Mouse (Mus musculus): ENCODE data around the gene Slc25a25. TPM values are rescaled to one million over a fixed set of nuclear protein-coding genes. Genes with fewer than 3 reads are reported as not detected.

The Slc25a25 gene
- total and polyA plus RNA-seq, 3 experiments = 6.6 to 10.0 (median 9.8) TPM

DNA sequence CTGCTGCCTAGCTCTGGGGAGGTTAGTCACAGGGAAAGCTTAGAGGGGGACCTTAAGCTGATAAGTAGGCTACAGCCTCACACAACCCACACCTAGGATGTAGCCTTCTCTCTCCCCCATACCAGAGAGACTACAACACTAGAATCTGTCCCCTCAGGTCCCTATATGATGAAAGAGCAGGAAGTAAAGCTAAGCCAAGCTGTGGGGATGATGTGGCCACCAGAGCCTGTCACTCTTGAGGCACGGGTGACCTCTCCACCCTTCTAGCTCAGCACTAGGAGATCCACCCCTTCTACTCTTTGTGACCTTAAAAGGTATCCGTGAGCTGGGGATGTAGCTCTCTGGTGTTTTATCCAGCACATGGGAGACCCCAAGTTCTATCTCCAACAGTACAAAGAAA is 62.1 kb downstream of the Slc25a25 start:
- Histone ChIP-seq H3K4me2 (ENCODE audit: insufficient read depth, low read depth, poor library complexity, severe bottlenecking) (no peak overlapping the region), H3K79me2 (replicated peaks; ENCODE audit: control insufficient read depth, extremely low read depth, insufficient read depth, poor library complexity, severe bottlenecking) (no peaks in the 10 kb centered on the region), H3K9ac (ENCODE audit: insufficient read depth, low read depth) (no peak overlapping the region), H3K36me3 (replicated peaks in 1 of 2; ENCODE audit: control insufficient read depth in 1 of 2, insufficient read depth in 1 of 2, low read length in 1 of 2) (no peaks in the 10 kb centered on the region), H3K9me3 (replicated peaks; ENCODE audit: low read length) (peaks cover 4% of the 10 kb centered on the region), H3K27me3 (replicated peaks) (peaks cover 86% of the 10 kb centered on the region), H3K27ac (ENCODE audit: insufficient read depth, low read depth) (no peak overlapping the region), H3K4me3 (replicated peaks in 1 of 3; ENCODE audit: low read depth in 2 of 3, low read length in 2 of 3, poor library complexity in 1 of 3) (no peak overlapping the region), H3K4me1 (ENCODE audit: control insufficient read depth in 1 of 2, insufficient read depth in 2 of 2) (no peaks in the 10 kb centered on the region; a peak in 1 of 4 replicates)
- no peak for DNase-seq (ENCODE audit: extremely low read depth)
- dilution Hi-C loops (cut with MboI; ENCODE audit: extremely low pct_ligation_motif_present, extremely low pct_unique_long_range_greater_than_20kb, low sequenced_read_pairs) (no loop called here), in situ Hi-C loops (cut with MboI; ENCODE audit: low pct_ligation_motif_present, low pct_unique_long_range_greater_than_20kb, low sequenced_read_pairs) (no loop called here)
- TF ChIP-seq KAT2A (IDR thresholded peaks at IDR 0.05; ENCODE audit: insufficient replicate concordance, low read length) (no peak), BHLHE40 (IDR thresholded peaks at IDR 0.05; ENCODE audit: low read depth, low read length) (no peak), SMC3 (IDR thresholded peaks at IDR 0.05; ENCODE audit: low read depth, low read length) (no peak), MAX (IDR thresholded peaks at IDR 0.05; ENCODE audit: low read length) (no peak), RCOR1 (conservative IDR thresholded peaks at IDR 0.05; ENCODE audit: low read depth, low read length) (no peak), POLR2AphosphoS2 (IDR thresholded peaks at IDR 0.05; ENCODE audit: low read depth, low read length) (no peak), ZC3H11A (IDR thresholded peaks at IDR 0.05; ENCODE audit: low read depth, low read length) (no peak), CHD1 (IDR thresholded peaks at IDR 0.05; ENCODE audit: low read depth, low read length) (no peak), USF2 (conservative IDR thresholded peaks at IDR 0.05; ENCODE audit: low read depth, low read length) (no peak), MAFK (IDR thresholded peaks at IDR 0.05; ENCODE audit: insufficient replicate concordance, low read length) (no peak)

DNA sequence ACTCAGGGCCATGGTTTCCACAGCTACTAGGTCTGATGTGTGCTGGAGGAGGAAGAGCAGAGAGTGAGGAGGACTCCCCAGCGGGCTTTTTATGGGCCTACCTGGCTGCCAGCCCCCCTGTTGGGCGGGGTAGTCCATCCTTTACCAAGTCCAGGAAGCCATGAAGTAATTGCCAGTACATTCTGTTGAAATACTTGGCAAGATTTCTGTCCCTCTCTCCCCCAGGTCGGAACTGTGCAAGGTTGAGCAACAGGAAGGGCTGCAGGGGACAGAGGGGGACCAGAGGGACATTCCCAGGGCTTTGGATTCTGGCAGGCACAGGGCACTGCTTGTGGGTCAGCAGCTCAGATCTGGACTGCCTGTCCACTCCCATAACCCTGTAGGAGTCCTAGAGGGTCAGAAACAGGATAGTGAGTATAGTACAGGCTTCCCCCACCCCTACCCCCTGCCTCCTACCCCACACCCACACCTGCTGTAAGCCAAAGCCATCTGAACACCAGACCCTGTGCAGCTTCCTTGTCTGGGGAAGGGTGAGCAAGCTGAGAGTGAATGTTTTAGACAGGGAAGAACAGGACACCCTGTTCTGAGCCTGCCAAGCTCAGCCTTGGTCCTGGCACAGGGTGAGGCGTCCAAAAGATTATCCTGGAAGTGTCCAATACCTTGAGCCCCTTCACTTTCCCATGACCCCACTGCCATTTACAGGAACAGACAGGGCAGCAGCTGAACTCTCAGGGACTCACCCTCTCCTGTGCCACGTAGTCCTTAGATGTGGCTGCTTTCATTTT is 63.3 kb downstream of the Slc25a25 start, which contains the start of gene Lcn2:
Lcn2 (minus strand) TSS at position 547 of the 785 bp plus-strand sequence.
- Histone ChIP-seq H3K27ac (ENCODE audit: insufficient read depth, low read depth) (no peak within 1 kb of the TSS), H3K4me1 (ENCODE audit: control insufficient read depth in 1 of 2, insufficient read depth in 2 of 2) (no peaks in the 10 kb centered on the region; a peak in 1 of 4 replicates), H3K9me3 (replicated peaks; ENCODE audit: low read length) (no peaks in the 10 kb centered on the region), H3K27me3 (replicated peaks) (peaks cover 91% of the 10 kb centered on the region), H3K9ac (ENCODE audit: insufficient read depth, low read depth) (no peak within 1 kb of the TSS), H3K36me3 (replicated peaks in 1 of 2; ENCODE audit: control insufficient read depth in 1 of 2, insufficient read depth in 1 of 2, low read length in 1 of 2) (no peaks in the 10 kb centered on the region), H3K79me2 (replicated peaks; ENCODE audit: control insufficient read depth, extremely low read depth, insufficient read depth, poor library complexity, severe bottlenecking) (no peaks in the 10 kb centered on the region), H3K4me3 (replicated peaks in 1 of 3; ENCODE audit: low read depth in 2 of 3, low read length in 2 of 3, poor library complexity in 1 of 3) (no peak within 1 kb of the TSS), H3K4me2 (ENCODE audit: insufficient read depth, low read depth, poor library complexity, severe bottlenecking) (no peak within 1 kb of the TSS)
- DNase-seq (ENCODE audit: extremely low read depth) = no peak
- dilution Hi-C loops (cut with MboI; ENCODE audit: extremely low pct_ligation_motif_present, extremely low pct_unique_long_range_greater_than_20kb, low sequenced_read_pairs) = no loop called here
- in situ Hi-C loops (cut with MboI; ENCODE audit: low pct_ligation_motif_present, low pct_unique_long_range_greater_than_20kb, low sequenced_read_pairs) = no loop called here
- TF ChIP-seq HCFC1 (IDR thresholded peaks at IDR 0.05; ENCODE audit: low read depth, low read length) (no peak), MAX (IDR thresholded peaks at IDR 0.05; ENCODE audit: low read length) (no peak), NRF1 (IDR thresholded peaks at IDR 0.05; ENCODE audit: low read depth, low read length) (no peak), IRF4 (IDR thresholded peaks at IDR 0.05; ENCODE audit: low read depth, low read length) (no peak), PAX5 (IDR thresholded peaks at IDR 0.05; ENCODE audit: low read length) (no peak), MYC (IDR thresholded peaks at IDR 0.05; ENCODE audit: low read depth, low read length) (no peak), E2F4 (IDR thresholded peaks at IDR 0.05; ENCODE audit: insufficient replicate concordance, low read depth, low read length) (no peak), POLR2AphosphoS2 (IDR thresholded peaks at IDR 0.05; ENCODE audit: low read depth, low read length) (no peak), ELF1 (IDR thresholded peaks at IDR 0.05; ENCODE audit: low read depth, low read length) (no peak), ZC3H11A (IDR thresholded peaks at IDR 0.05; ENCODE audit: low read depth, low read length) (no peak)
